Mouse (Mus musculus): ENCODE data around the gene Gm11565. TPM values are rescaled to one million over a fixed set of nuclear protein-coding genes. Genes with fewer than 3 reads are reported as not detected.
"Not testable (repeated sequence)": the region's sequence is repeated elsewhere in the genome, so short reads cannot be mapped to it uniquely, and the experiment has no call there.

Gm11565 gene
- not detected for polyA plus RNA-seq (2017; shearing (Covaris generic))

GRCm38 (mm10) chr11:99914451-99914850 is at the start of gene Gm11565:
TSS of gene Gm11565 (plus strand) at chr11:99914751.
- ATAC-seq: no peak

DNA sequence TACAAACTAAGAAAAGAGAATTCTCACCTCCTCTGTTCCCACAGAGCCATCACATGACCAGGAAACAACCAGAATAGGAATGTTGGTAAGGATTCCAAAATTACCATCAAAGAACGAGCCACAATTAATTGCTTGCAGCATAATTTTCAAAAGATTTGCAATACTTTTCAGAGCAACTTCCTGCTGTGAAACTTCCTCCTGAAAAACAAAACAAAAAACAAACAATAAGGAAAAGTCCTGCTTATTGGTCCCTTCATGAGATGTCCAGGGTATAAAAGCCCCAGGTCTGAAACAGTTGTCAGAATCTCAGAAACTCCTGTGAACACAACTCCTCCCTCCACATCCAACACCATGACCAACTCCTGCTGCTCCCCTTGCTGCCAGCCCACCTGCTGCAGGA is 41.5 kb upstream of the Gm11565 start, which contains the start of gene Krtap9-1:
TSS of gene Krtap9-1 (plus strand) at position 301 of the 400 bp plus-strand sequence.
- ATAC-seq: not testable (repeated sequence)

DNA sequence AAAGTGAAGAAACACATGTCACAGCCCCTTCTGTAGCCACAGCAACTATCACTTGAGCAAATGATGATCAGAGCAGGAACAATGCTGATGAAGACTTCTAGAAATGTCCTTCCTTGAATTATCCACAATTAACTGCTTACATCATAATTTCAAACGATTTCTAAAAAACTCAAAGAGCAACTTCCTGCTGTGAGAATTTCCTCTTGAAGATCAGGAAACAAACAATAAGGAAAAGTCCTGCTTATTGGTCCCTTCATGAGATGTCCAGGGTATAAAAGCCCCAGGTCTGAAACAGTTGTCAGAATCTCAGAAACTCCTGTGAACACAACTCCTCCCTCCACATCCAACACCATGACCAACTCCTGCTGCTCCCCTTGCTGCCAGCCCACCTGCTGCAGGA is 35.7 kb upstream of the Gm11565 start, which contains the start of gene Gm11567:
TSS of gene Gm11567 (plus strand) at position 301 of the 400 bp plus-strand sequence.
- ATAC-seq: not testable (repeated sequence)

GRCm38 (mm10) chr11:99907620-99908019 is 6.9 kb upstream of the Gm11565 start, which contains the start of gene Krtap31-1:
TSS of gene Krtap31-1 (plus strand) at chr11:99907920.
- ATAC-seq: no peak

DNA sequence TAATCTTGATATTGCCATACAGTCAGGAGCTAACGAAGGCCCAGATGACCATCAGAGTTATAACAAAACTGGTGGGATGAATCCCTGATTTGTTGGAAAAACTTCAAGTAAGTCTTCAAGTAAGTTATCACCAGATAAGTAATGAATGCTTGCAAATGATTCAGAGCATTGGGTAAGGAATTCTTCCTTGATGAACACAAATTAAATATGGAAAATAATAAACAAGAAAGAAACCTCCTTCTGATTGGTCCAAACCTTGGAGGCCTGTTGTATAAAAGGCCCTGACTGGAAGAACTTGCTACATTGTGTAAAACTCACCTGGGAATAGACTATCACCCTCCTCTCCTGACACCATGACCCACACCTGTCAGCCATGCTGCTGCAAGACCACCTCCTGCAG is 21.4 kb downstream of the Gm11565 start, which contains the start of gene Krtap31-2:
TSS of gene Krtap31-2 (plus strand) at position 301 of the 400 bp plus-strand sequence.
- no peak for ATAC-seq

- ATAC-seq: no peak
These were observed 23.3 kb downstream of the Gm11565 start for GRCm38 (mm10) chr11:99937751-99938264.

- ATAC-seq: no peak
These were observed 33.6 kb downstream of the Gm11565 start, which contains the start of gene Krtap9-5 for GRCm38 (mm10) chr11:99948175-99948574. TSS of gene Krtap9-5 (plus strand) at chr11:99948475.

GRCm38 (mm10) chr11:99964213-99964612 is 49.7 kb downstream of the Gm11565 start:
- ATAC-seq: no peak

Other genes starting within 250 kb of the Gm11565 start
- gene Krtap4-6, start 248.8 kb upstream of the Gm11565 start, polyA plus RNA-seq (2017; shearing (Covaris generic)): not detected
- not detected for gene Gm14190, start 224.0 kb upstream of the Gm11565 start, polyA plus RNA-seq (2017; shearing (Covaris generic))
- gene Gm14180, start 180.5 kb upstream of the Gm11565 start, polyA plus RNA-seq (2017; shearing (Covaris generic)): not detected
- gene Gm11595, start 141.8 kb upstream of the Gm11565 start, polyA plus RNA-seq (2017; shearing (Covaris generic)): not detected
- not detected for gene Krtap4-8, start 134.0 kb upstream of the Gm11565 start, polyA plus RNA-seq (2017; shearing (Covaris generic))
- gene Krtap4-9, start 129.6 kb upstream of the Gm11565 start, polyA plus RNA-seq (2017; shearing (Covaris generic)): not detected
- gene Gm11596, start 121.3 kb upstream of the Gm11565 start, polyA plus RNA-seq (2017; shearing (Covaris generic)): not detected
- not detected for gene Gm11569, start 115.8 kb upstream of the Gm11565 start, polyA plus RNA-seq (2017; shearing (Covaris generic))
- gene Gm11554, start 110.3 kb upstream of the Gm11565 start, polyA plus RNA-seq (2017; shearing (Covaris generic)): not detected
- not detected for gene Krtap4-13, start 104.9 kb upstream of the Gm11565 start, polyA plus RNA-seq (2017; shearing (Covaris generic))
- gene Gm11564, start 99.1 kb upstream of the Gm11565 start, polyA plus RNA-seq (2017; shearing (Covaris generic)): not detected
- not detected for gene 2300003K06Rik, start 76.7 kb upstream of the Gm11565 start, polyA plus RNA-seq (2017; shearing (Covaris generic))
- gene Krtap4-16, start 63.1 kb upstream of the Gm11565 start, polyA plus RNA-seq (2017; shearing (Covaris generic)): not detected
- gene Gm11568, start 56.8 kb upstream of the Gm11565 start, polyA plus RNA-seq (2017; shearing (Covaris generic)): not detected
- gene Gm11559, start 50.3 kb upstream of the Gm11565 start, polyA plus RNA-seq (2017; shearing (Covaris generic)): not detected
- gene Krtap9-1, start 41.4 kb upstream of the Gm11565 start, polyA plus RNA-seq (2017; shearing (Covaris generic)): not detected
- not detected for gene Gm11567, start 35.6 kb upstream of the Gm11565 start, polyA plus RNA-seq (2017; shearing (Covaris generic))
- not detected for gene Krtap31-1, start 6.8 kb upstream of the Gm11565 start, polyA plus RNA-seq (2017; shearing (Covaris generic))
- gene Krtap31-2, start 21.5 kb downstream of the Gm11565 start, polyA plus RNA-seq (2017; shearing (Covaris generic)): not detected
- not detected for gene Krtap9-5, start 33.7 kb downstream of the Gm11565 start, polyA plus RNA-seq (2017; shearing (Covaris generic))
- not detected for gene Krtap29-1, start 64.3 kb downstream of the Gm11565 start, polyA plus RNA-seq (2017; shearing (Covaris generic))
- gene Krtap16-1, start 71.8 kb downstream of the Gm11565 start, polyA plus RNA-seq (2017; shearing (Covaris generic)): not detected
- gene Krtap17-1, start 79.2 kb downstream of the Gm11565 start, polyA plus RNA-seq (2017; shearing (Covaris generic)): not detected
- not detected for gene Krt33a, start 101.5 kb downstream of the Gm11565 start, polyA plus RNA-seq (2017; shearing (Covaris generic))
- gene Krt33b, start 115.1 kb downstream of the Gm11565 start, polyA plus RNA-seq (2017; shearing (Covaris generic)): not detected
- gene Krt34, start 126.8 kb downstream of the Gm11565 start, polyA plus RNA-seq (2017; shearing (Covaris generic)): not detected
- not detected for gene Krt31, start 135.8 kb downstream of the Gm11565 start, polyA plus RNA-seq (2017; shearing (Covaris generic))
- not detected for gene Krt32, start 173.5 kb downstream of the Gm11565 start, polyA plus RNA-seq (2017; shearing (Covaris generic))
- not detected for gene Krt35, start 181.5 kb downstream of the Gm11565 start, polyA plus RNA-seq (2017; shearing (Covaris generic))
- gene Krt36, start 190.9 kb downstream of the Gm11565 start, polyA plus RNA-seq (2017; shearing (Covaris generic)): not detected
- gene Krt13, start 206.8 kb downstream of the Gm11565 start, polyA plus RNA-seq (2017; shearing (Covaris generic)): not detected
- not detected for gene Krt15, start 221.2 kb downstream of the Gm11565 start, polyA plus RNA-seq (2017; shearing (Covaris generic))
- gene Krt19, start 233.9 kb downstream of the Gm11565 start, polyA plus RNA-seq (2017; shearing (Covaris generic)): not detected